Mouse (Mus musculus) kidney, embryonic 15.5 days (tissue): ENCODE measurements around the gene Acd. TPM values are rescaled to one million over a fixed set of nuclear protein-coding genes. Genes with fewer than 3 reads are reported as not detected.

Experiments used
- ATAC-seq: fragments of 200-750 bp; cut with Nextera tagmentation; replicated peaks from 2 replicates; pipeline ENCODE4 v1.8.0; 2017; ENCODE audit warnings: moderate TSS enrichment; ENCODE audit not compliant: low FRiP score
- H3K27ac ChIP-seq: fragments of 300-500 bp; sonication (generic); 2 replicates; pipeline ENCODE4 v1.5.1; 2015; ENCODE audit warnings: mild to moderate bottlenecking, inconsistent platforms
- H3K27me3 ChIP-seq: fragments of 300-500 bp; sonication (generic); 2 replicates; pipeline ENCODE4 v1.6.1; 2015; ENCODE audit warnings: inconsistent platforms
- H3K36me3 ChIP-seq: fragments of 300-500 bp; sonication (generic); 2 replicates; pipeline ENCODE4 v1.6.1; 2015; ENCODE audit warnings: inconsistent platforms
- H3K4me1 ChIP-seq: fragments of 300-500 bp; sonication (generic); 2 replicates; pipeline ENCODE4 v1.6.1; 2015; ENCODE audit warnings: inconsistent platforms
- H3K4me2 ChIP-seq: fragments of 300-500 bp; sonication (generic); 2 replicates; pipeline ENCODE4 v1.6.1; 2015; ENCODE audit warnings: moderate library complexity, mild to moderate bottlenecking, inconsistent platforms
- H3K4me3 ChIP-seq: fragments of 300-500 bp; sonication (generic); replicated peaks from 2 replicates; pipeline ENCODE4 v1.5.1; 2015; ENCODE audit warnings: mild to moderate bottlenecking, inconsistent platforms
- H3K9ac ChIP-seq: fragments of 300-500 bp; sonication (generic); 2 replicates; pipeline ENCODE4 v1.6.1; 2015; ENCODE audit warnings: mild to moderate bottlenecking, inconsistent platforms
- H3K9me3 ChIP-seq: fragments of 300-500 bp; sonication (generic); replicated peaks from 2 replicates; pipeline ENCODE4 v1.6.1; 2016; ENCODE audit warnings: inconsistent platforms
- WGBS: fragments of 180-500 bp; shearing (Covaris S2); methylation state at CpG from one replicate; pipeline ENCODE4 v1.1.7; 2015; ENCODE audit warnings: mixed read lengths; 5-methylcytosine and 5-hydroxymethylcytosine counted together
- polyA plus RNA-seq: library from polyadenylated mRNA; unstranded; fragments of >200 nt; fragmentation: Nextera tagmentation; extraction: Ambion mirVana; gene quantifications from 2 replicates; pipeline ENCODE4 v1.2.1, GENCODE M21; 2015

The Acd gene
- polyA plus RNA-seq, 1 experiment from 2014 or later = 67.2 TPM

- WGBS = 85% methylated on average over 11 of the region's 11 CpGs
- H3K36me3 ChIP-seq = peaks cover 53% of the 10 kb centered on the region
Measured at GRCm38 (mm10) chr8:105699488-105700215, 1.2 kb downstream of the Acd start.

GRCm38 (mm10) chr8:105698734-105699133, 2.2 kb downstream of the Acd start:
- Histone ChIP-seq H3K4me1 (peaks cover 36% of the 10 kb centered on the region), H3K27ac (no peak overlapping the region), H3K9me3 (no peaks in the 10 kb centered on the region), H3K4me3 (no peak overlapping the region), H3K27me3 (peaks cover 6% of the 10 kb centered on the region), H3K9ac (no peak overlapping the region), H3K4me2 (no peak overlapping the region), H3K36me3 (peaks cover 44% of the 10 kb centered on the region)
- ATAC-seq = no peak
- 92% methylated on average over 5 of the region's 5 CpGs for WGBS

More at GRCm38 (mm10) chr8:105699488-105700215, 1.2 kb downstream of the Acd start:
- no peak for ATAC-seq
- H3K4me2 ChIP-seq = peak overlapping the region; percentile 82
- H3K4me1 ChIP-seq = peaks cover 26% of the 10 kb centered on the region
- peaks cover 6% of the 10 kb centered on the region for H3K27me3 ChIP-seq
- peak overlapping the region; percentile 66 for H3K4me3 ChIP-seq
- H3K9me3 ChIP-seq = no peaks in the 10 kb centered on the region
- H3K9ac ChIP-seq = 0 out of 2 replicates have a peak overlapping the region, but pooled peaks have one; percentile 46
- H3K27ac ChIP-seq = no peak overlapping the region

GRCm38 (mm10) chr8:105697196-105697780, 3.6 kb downstream of the Acd start:
- WGBS = 90% methylated on average over 17 of the region's 17 CpGs
- no peak overlapping the region for H3K9ac ChIP-seq
- H3K27me3 ChIP-seq = peaks cover 6% of the 10 kb centered on the region
- H3K9me3 ChIP-seq = no peaks in the 10 kb centered on the region
- no peak for ATAC-seq
- no peak overlapping the region for H3K4me3 ChIP-seq
- H3K4me1 ChIP-seq = peaks cover 36% of the 10 kb centered on the region
- no peak overlapping the region for H3K4me2 ChIP-seq
- H3K36me3 ChIP-seq = peaks cover 35% of the 10 kb centered on the region
- no peak overlapping the region for H3K27ac ChIP-seq

GRCm38 (mm10) chr8:105695080-105695780, 5.7 kb downstream of the Acd start:
- H3K9ac ChIP-seq = no peak overlapping the region
- H3K9me3 ChIP-seq = no peaks in the 10 kb centered on the region
- no peak overlapping the region for H3K27ac ChIP-seq
- H3K4me1 ChIP-seq = peaks cover 25% of the 10 kb centered on the region
- no peak for ATAC-seq
- H3K4me3 ChIP-seq = no peak overlapping the region
- peaks cover 6% of the 10 kb centered on the region for H3K27me3 ChIP-seq
- H3K36me3 ChIP-seq = peaks cover 35% of the 10 kb centered on the region
- no peak overlapping the region for H3K4me2 ChIP-seq
- 79% methylated on average over 30 of the region's 30 CpGs for WGBS

GRCm38 (mm10) chr8:105694051-105694799, 6.7 kb downstream of the Acd start:
- Histone ChIP-seq H3K4me2 (peak overlapping the region; percentile 94), H3K9me3 (no peaks in the 10 kb centered on the region), H3K9ac (peak overlapping the region; percentile 34), H3K4me1 (peaks cover 15% of the 10 kb centered on the region), H3K27ac (no peak overlapping the region), H3K27me3 (peaks cover 6% of the 10 kb centered on the region), H3K36me3 (peaks cover 35% of the 10 kb centered on the region), H3K4me3 (peak overlapping the region; percentile 48)
- 6% methylated on average over 40 of the region's 40 CpGs for WGBS
- peak; percentile 38; the same call in 1 of the 2 replicates for ATAC-seq

GRCm38 (mm10) chr8:105693648-105694047, 7.3 kb downstream of the Acd start:
- peak; percentile 61 for ATAC-seq
- Histone ChIP-seq H3K4me1 (peaks cover 15% of the 10 kb centered on the region), H3K9me3 (no peaks in the 10 kb centered on the region), H3K27me3 (peaks cover 6% of the 10 kb centered on the region), H3K4me3 (peak overlapping the region; percentile 48), H3K4me2 (peak overlapping the region; percentile 94), H3K9ac (peak overlapping the region; percentile 34), H3K36me3 (peaks cover 32% of the 10 kb centered on the region), H3K27ac (no peak overlapping the region)
- 3% methylated on average over 28 of the region's 30 CpGs for WGBS

GRCm38 (mm10) chr8:105692449-105693182, 8.3 kb downstream of the Acd start:
- WGBS = 94% methylated on average over 11 of the region's 11 CpGs
- ATAC-seq = no peak

GRCm38 (mm10) chr8:105690978-105691377, 9.9 kb downstream of the Acd start:
- Histone ChIP-seq H3K27me3 (peaks cover 6% of the 10 kb centered on the region), H3K4me3 (no peak overlapping the region), H3K4me2 (no peak overlapping the region), H3K4me1 (peaks cover 17% of the 10 kb centered on the region), H3K9ac (no peak overlapping the region), H3K36me3 (peaks cover 6% of the 10 kb centered on the region; the same call in 1 of the 2 replicates), H3K27ac (no peak overlapping the region), H3K9me3 (no peaks in the 10 kb centered on the region)
- WGBS = 85% methylated on average over 14 of the region's 14 CpGs
- ATAC-seq = no peak

More at GRCm38 (mm10) chr8:105692449-105693182, 8.3 kb downstream of the Acd start:
- Histone ChIP-seq H3K4me3 (no peak overlapping the region), H3K9ac (no peak overlapping the region), H3K27me3 (peaks cover 6% of the 10 kb centered on the region), H3K9me3 (no peaks in the 10 kb centered on the region), H3K4me1 (peaks cover 15% of the 10 kb centered on the region), H3K36me3 (peaks cover 22% of the 10 kb centered on the region), H3K4me2 (no peak overlapping the region), H3K27ac (no peak overlapping the region)

GRCm38 (mm10) chr8:105689983-105690360, 10.9 kb downstream of the Acd start:
- H3K4me1 ChIP-seq = peaks cover 27% of the 10 kb centered on the region
- H3K4me3 ChIP-seq = no peak overlapping the region
- WGBS = 90% methylated on average over 9 of the region's 9 CpGs
- no peak for ATAC-seq
- H3K36me3 ChIP-seq = peaks cover 6% of the 10 kb centered on the region; the same call in 1 of the 2 replicates
- no peak overlapping the region for H3K9ac ChIP-seq
- H3K27me3 ChIP-seq = peaks cover 3% of the 10 kb centered on the region
- H3K9me3 ChIP-seq = no peaks in the 10 kb centered on the region
- H3K27ac ChIP-seq = no peak overlapping the region
- H3K4me2 ChIP-seq = no peak overlapping the region

- peaks cover 24% of the 10 kb centered on the region for H3K4me1 ChIP-seq
- ATAC-seq = no peak
- no peaks in the 10 kb centered on the region for H3K27me3 ChIP-seq
- H3K27ac ChIP-seq = no peak overlapping the region
- H3K36me3 ChIP-seq = peaks cover 11% of the 10 kb centered on the region
- H3K9ac ChIP-seq = no peak overlapping the region
- WGBS = 67% methylated on average over 35 of the region's 35 CpGs
- H3K4me2 ChIP-seq = no peak overlapping the region
- no peak overlapping the region for H3K4me3 ChIP-seq
- no peaks in the 10 kb centered on the region for H3K9me3 ChIP-seq
Measured at GRCm38 (mm10) chr8:105689256-105689982, 11.5 kb downstream of the Acd start.
